Mouse (Mus musculus) small intestine, adult 2 months (tissue): Measurements from ENCODE around the gene Adgrf5.

ENCODE experiments used
- CTCF ChIP-seq: fragments of 200-500 bp; IDR thresholded peaks from 2 replicates; pipeline ENCODE4 v1.5.1; 2012; ENCODE audit warnings: low read depth, mild to moderate bottlenecking, control low read depth, inconsistent platforms, low read length, moderate library complexity, mixed read lengths; ENCODE audit not compliant: insufficient replicate concordance, insufficient read length; ENCODE audit errors: extremely low read depth
- POLR2A ChIP-seq: fragments of 200-500 bp; IDR thresholded peaks from 2 replicates; pipeline ENCODE4 v1.6.1; 2012; ENCODE audit warnings: low read depth, mild to moderate bottlenecking, control low read depth, inconsistent platforms, low read length, moderate library complexity

DNA sequence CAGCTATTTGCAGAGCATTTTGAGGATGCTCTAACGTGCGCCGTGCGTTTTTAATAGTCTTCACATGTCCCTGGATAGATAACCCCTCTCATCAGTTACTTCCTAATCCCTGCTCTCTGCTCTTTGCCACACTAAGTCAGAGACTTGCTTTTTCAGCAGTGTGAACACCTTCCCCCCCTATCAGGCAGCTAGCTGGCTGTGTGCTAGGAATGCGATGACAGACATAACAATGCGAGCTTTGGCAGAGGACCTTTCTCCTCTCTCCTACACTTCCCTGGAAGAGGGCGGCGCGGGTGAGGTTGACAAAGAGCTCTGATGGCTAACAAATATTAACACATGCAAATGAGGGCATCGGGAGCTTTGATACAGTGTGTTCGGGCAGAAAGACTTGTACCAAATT is 2.1 kb downstream of the Adgrf5 start:
- TF ChIP-seq POLR2A: no peak
- TF ChIP-seq CTCF: no peak
